In genomic region chr11:52265616-52266307, GRCm38 (mm10) we compare ENCODE assay signal across 14 mouse cellular contexts. TPM values are rescaled to one million over a fixed set of nuclear protein-coding genes. Genes with fewer than 3 reads are reported as not detected.
A peak's percentile ranks its signal among the peaks of the same experiment; 100 is the strongest.
DNase-seq lines count a peak whose midpoint lies in the region; ATAC-seq and TF ChIP-seq lines count a peak whose summit lies in the region.
"Had no signal": no experiment of that assay in that cellular context is flagged by ENCODE, and none has a peak within 500 bp of the region (broad histone marks: within the 10 kb centered on the region; RNA-seq: fewer than 3 reads in every experiment).

No protein-coding gene starts in this region.

- no peak for TF ChIP-seq POLR2A in CH12.LX (IDR thresholded peaks at IDR 0.05; ENCODE audit: low read depth, low read length)

- no peaks in the 10 kb centered on the region for H3K27me3 ChIP-seq in heart, embryonic 15.5 days
- H3K27me3 ChIP-seq in CH12.LX (replicated peaks): peaks cover 1% of the 10 kb centered on the region
- no peaks in the 10 kb centered on the region for H3K27me3 ChIP-seq in splenic B cell, adult 2 months (ENCODE audit: control insufficient read depth, insufficient read depth, low read length, poor library complexity, severe bottlenecking)

- in situ Hi-C loops in CH12.LX (cut with MboI; ENCODE audit: low pct_ligation_motif_present, low pct_unique_long_range_greater_than_20kb, low sequenced_read_pairs): no loop called here

- no peaks in the 10 kb centered on the region for H3K79me2 ChIP-seq in CH12.LX (replicated peaks; ENCODE audit: control insufficient read depth, extremely low read depth, insufficient read depth, poor library complexity, severe bottlenecking)

- no peak for TF ChIP-seq CTCF in CH12.LX (conservative IDR thresholded peaks at IDR 0.05 in 1 of 2, IDR thresholded peaks at IDR 0.05 in 1 of 2; ENCODE audit: low read depth in 2 of 2, low read length in 2 of 2)

- peak overlapping the region; percentile 29; the same call in 1 of the 2 replicates for H3K27ac ChIP-seq in heart, embryonic 15.5 days
- peak overlapping the region; percentile 29; the same call in 1 of the 2 replicates for H3K27ac ChIP-seq in CH12.LX (ENCODE audit: insufficient read depth, low read depth)
- H3K27ac ChIP-seq: hindbrain, postnatal 0 days; liver, embryonic 14.5 days had no signal

- H3K36me3 ChIP-seq in heart, embryonic 15.5 days: no peaks in the 10 kb centered on the region
- peaks cover 0 to 2% of the 10 kb centered on the region in 2 experiments for H3K36me3 ChIP-seq in CH12.LX (replicated peaks in 1 of 2; ENCODE audit: control insufficient read depth in 1 of 2, insufficient read depth in 1 of 2, low read length in 1 of 2)
- H3K36me3 ChIP-seq in splenic B cell, adult 2 months (ENCODE audit: control insufficient read depth, insufficient read depth, low read length, poor library complexity, severe bottlenecking): no peaks in the 10 kb centered on the region

- no peak; the same call in 1 of the 2 replicates for TF ChIP-seq RAD21 in CH12.LX (IDR thresholded peaks at IDR 0.05; ENCODE audit: low read depth, low read length)

- WGBS in heart, embryonic 15.5 days: 26% methylated on average over 12 of the region's 12 CpGs

- dilution Hi-C loops in CH12.LX (cut with MboI; ENCODE audit: extremely low pct_ligation_motif_present, extremely low pct_unique_long_range_greater_than_20kb, low sequenced_read_pairs): no loop called here

- ATAC-seq in heart, embryonic 15.5 days (replicated peaks; ENCODE audit: insufficient number of reproducible peaks, insufficient read depth, low FRiP score, low read depth): no peak
- ATAC-seq in monocyte, adult 5-6 weeks (replicated peaks; ENCODE audit: insufficient number of reproducible peaks, low FRiP score, low TSS enrichment, poor library complexity, severe bottlenecking): no peak
- ATAC-seq: hindbrain, postnatal 0 days had no signal

- no peaks in the 10 kb centered on the region for H3K9me3 ChIP-seq in heart, embryonic 15.5 days (replicated peaks)
- H3K9me3 ChIP-seq in CH12.LX (replicated peaks; ENCODE audit: low read length): no peaks in the 10 kb centered on the region

- no peak overlapping the region for H3K4me3 ChIP-seq in heart, embryonic 15.5 days
- peak overlapping the region in 1 of 3 experiments; percentile 22 for H3K4me3 ChIP-seq in CH12.LX (replicated peaks in 1 of 3; ENCODE audit: low read depth in 2 of 3, low read length in 2 of 3, poor library complexity in 1 of 3)

- H3K9ac ChIP-seq in heart, embryonic 15.5 days: no peak overlapping the region
- no peak overlapping the region for H3K9ac ChIP-seq in CH12.LX (ENCODE audit: insufficient read depth, low read depth)
- H3K9ac ChIP-seq: liver, embryonic 14.5 days had no signal

- no peak for DNase-seq in heart, postnatal 14 days
- peak; percentile 86 for DNase-seq in CD4-positive, CD25-positive, alpha-beta regulatory T cell, adult 2 months (ENCODE audit: low read depth, low spot score)
- peak; percentile 51 for DNase-seq in CH12.LX (ENCODE audit: extremely low read depth)
- DNase-seq in splenic B cell, adult 2 months (ENCODE audit: low read depth, low spot score): peak; percentile 26
- no peak for DNase-seq in frontal cortex, postnatal 10 days (ENCODE audit: low spot score in 2 of 2)
- DNase-seq: gastrocnemius, postnatal 14 days; kidney, postnatal 14 days; midbrain, embryonic 14.5 days had no signal

- H3K4me1 ChIP-seq in heart, embryonic 15.5 days (replicated peaks): peaks cover 44% of the 10 kb centered on the region
- peaks cover 35 to 89% of the 10 kb centered on the region in 2 experiments for H3K4me1 ChIP-seq in CH12.LX (ENCODE audit: control insufficient read depth in 1 of 2, insufficient read depth in 2 of 2)

- peak overlapping the region; percentile 16 for H3K4me2 ChIP-seq in heart, embryonic 15.5 days
- H3K4me2 ChIP-seq in CH12.LX (ENCODE audit: insufficient read depth, low read depth, poor library complexity, severe bottlenecking): peak overlapping the region; percentile 59

- TF ChIP-seq EP300 in CH12.LX (IDR thresholded peaks at IDR 0.05; ENCODE audit: low read length): peak; percentile 59

- intact Hi-C loops in heart, postnatal 14 days (cut with DNase I): no loop called here

TF ChIP-seq in CH12.LX, 34 proteins besides CTCF, POLR2A, EP300 and RAD21:
- TF ChIP-seq ETS1 (conservative IDR thresholded peaks at IDR 0.05; ENCODE audit: low read depth, low read length) (peak; percentile 84), IRF4 (IDR thresholded peaks at IDR 0.05; ENCODE audit: low read depth, low read length) (peak; percentile 81), MEF2A (IDR thresholded peaks at IDR 0.05; ENCODE audit: borderline replicate concordance, low read depth, low read length) (peak; percentile 76), JUN (IDR thresholded peaks at IDR 0.05; ENCODE audit: insufficient read depth, low read depth, low read length) (no peak), TCF12 (IDR thresholded peaks at IDR 0.05; ENCODE audit: low read depth, low read length) (peak; percentile 39; the same call in 1 of the 2 replicates), MXI1 (IDR thresholded peaks at IDR 0.05; ENCODE audit: low read depth, low read length) (peak; percentile 54; the same call in 1 of the 2 replicates), ZC3H11A (IDR thresholded peaks at IDR 0.05; ENCODE audit: low read depth, low read length) (no peak), BHLHE40 (IDR thresholded peaks at IDR 0.05; ENCODE audit: low read depth, low read length) (peak; percentile 41; the same call in 1 of the 2 replicates), SIN3A (IDR thresholded peaks at IDR 0.05; ENCODE audit: low read length) (peak; percentile 22; the same call in 1 of the 2 replicates), NELFE (IDR thresholded peaks at IDR 0.05; ENCODE audit: low read depth, low read length) (no peak), UBTF (IDR thresholded peaks at IDR 0.05; ENCODE audit: low read depth, low read length) (peak; percentile 39; the same call in 1 of the 2 replicates), ELF1 (IDR thresholded peaks at IDR 0.05; ENCODE audit: low read depth, low read length) (peak; percentile 42), ZMIZ1 (IDR thresholded peaks at IDR 0.05; ENCODE audit: low read depth, low read length) (0 out of 2 replicates have a peak, but pooled peaks have one; percentile 26), MAFK (IDR thresholded peaks at IDR 0.05; ENCODE audit: insufficient replicate concordance, low read length) (peak; percentile 71), RCOR1 (conservative IDR thresholded peaks at IDR 0.05; ENCODE audit: low read depth, low read length) (no peak), KAT2A (IDR thresholded peaks at IDR 0.05; ENCODE audit: insufficient replicate concordance, low read length) (no peak), MAZ (IDR thresholded peaks at IDR 0.05; ENCODE audit: low read depth, low read length) (0 out of 2 replicates have a peak, but pooled peaks have one; percentile 51), MAX (IDR thresholded peaks at IDR 0.05; ENCODE audit: low read length) (peak; percentile 44; the same call in 1 of the 2 replicates), CHD2 (IDR thresholded peaks at IDR 0.05; ENCODE audit: low read length) (no peak; the same call in 1 of the 2 replicates), PAX5 (IDR thresholded peaks at IDR 0.05; ENCODE audit: low read length) (no peak)

RNA-seq across cellular contexts. Expression of gene Tcf7, which starts 17.1 kb away (rescaled TPM):
- 5.0 and 36.0 TPM in 2 replicates for polyA plus RNA-seq in heart, embryonic 15.5 days (2015; fragmentation: Nextera tagmentation; extraction: Ambion mirVana)
- total RNA-seq in heart, postnatal 14 days (2021): 10 to 100 TPM in 1 of 2 experiments, 1 to 10 TPM in 1; 3.2 to 45.5 TPM
- 0.46 and 0.55 TPM in 2 replicates for total RNA-seq in CH12.LX (2012; rRNA removed)
- 0.77 and 0.85 TPM in 2 replicates for total RNA-seq in CH12.LX (2014; rRNA removed)
- 4.4 and 5.5 TPM in 2 replicates for polyA plus RNA-seq in CH12.LX (2012; ENCODE audit: insufficient read length, low read depth)
- 3.4 to 17.2 TPM (median 3.9 TPM) in 3 replicates for total RNA-seq in monocyte, adult 5-6 weeks (2017)

RNA-seq across cellular contexts. Expression of gene Skp1a, which starts 34.0 kb away (rescaled TPM):
- 464 and 512 TPM in 2 replicates for polyA plus RNA-seq in heart, embryonic 15.5 days (2015; fragmentation: Nextera tagmentation; extraction: Ambion mirVana)
- total RNA-seq in heart, postnatal 14 days (2021): 100 to 1,000 TPM; 225 to 227 TPM
- total RNA-seq in CH12.LX (2012; rRNA removed) (169 and 248 TPM in 2 replicates), CH12.LX (2014; rRNA removed) (371 and 466 TPM in 2 replicates)
- polyA plus RNA-seq in CH12.LX (2012; ENCODE audit: insufficient read length, low read depth): 209 and 278 TPM in 2 replicates
- 108 to 155 TPM (median 147 TPM) in 3 replicates for total RNA-seq in monocyte, adult 5-6 weeks (2017)

RNA-seq across cellular contexts. Expression of gene Olfr1371, which starts 52.0 kb away (rescaled TPM):
- not detected in 2 replicates for polyA plus RNA-seq in heart, embryonic 15.5 days (2015; fragmentation: Nextera tagmentation; extraction: Ambion mirVana)
- not detected for total RNA-seq in heart, postnatal 14 days (2021)
- total RNA-seq in CH12.LX (2012; rRNA removed) (not detected in 2 replicates), CH12.LX (2014; rRNA removed) (not detected in 2 replicates)
- polyA plus RNA-seq in CH12.LX (2012; ENCODE audit: insufficient read length, low read depth): not detected in 2 replicates
- not detected in 3 replicates for total RNA-seq in monocyte, adult 5-6 weeks (2017)
- total RNA-seq: gastrocnemius, postnatal 14 days; hindbrain, postnatal 0 days had no signal
- polyA plus RNA-seq: cortical plate, adult 2 months; hindbrain, postnatal 0 days; liver, embryonic 14.5 days; midbrain, embryonic 14.5 days; small intestine, adult 2 months had no signal

Comparison
In these comparisons a context has a peak if more than half of its experiments do, and no peak if none do; other contexts are left out.
1. DNase-seq: peak in CD4-positive, CD25-positive, alpha-beta regulatory T cell, adult 2 months (single experiment), CH12.LX (single experiment) and splenic B cell, adult 2 months (single experiment); none in heart, postnatal 14 days (0 of 2) and frontal cortex, postnatal 10 days (0 of 2).